Mouse (Mus musculus) monocyte, adult 5-6 weeks (primary cell): ENCODE measurements around the gene Lrrc4c. TPM values are rescaled to one million over a fixed set of nuclear protein-coding genes. Genes with fewer than 3 reads are reported as not detected.
A peak's percentile ranks its signal among the peaks of the same experiment; 100 is the strongest.

Experiments
- ATAC-seq: fragments of 153-309, 156-312 bp; replicated peaks from 2 replicates; pipeline ENCODE4 v1.8.0; 2017; ENCODE audit warnings: mild to moderate bottlenecking; ENCODE audit not compliant: low TSS enrichment, insufficient number of reproducible peaks, severe bottlenecking, poor library complexity, low FRiP score
- total RNA-seq: library from RNA; stranded (forward); fragments of 200-1000, 200-491, 200-594 nt; gene quantifications from 3 replicates; pipeline ENCODE4 v1.2.3, GENCODE M21; 2017

The Lrrc4c gene
- total RNA-seq, 1 experiment from 2014 or later, result not detected

DNA sequence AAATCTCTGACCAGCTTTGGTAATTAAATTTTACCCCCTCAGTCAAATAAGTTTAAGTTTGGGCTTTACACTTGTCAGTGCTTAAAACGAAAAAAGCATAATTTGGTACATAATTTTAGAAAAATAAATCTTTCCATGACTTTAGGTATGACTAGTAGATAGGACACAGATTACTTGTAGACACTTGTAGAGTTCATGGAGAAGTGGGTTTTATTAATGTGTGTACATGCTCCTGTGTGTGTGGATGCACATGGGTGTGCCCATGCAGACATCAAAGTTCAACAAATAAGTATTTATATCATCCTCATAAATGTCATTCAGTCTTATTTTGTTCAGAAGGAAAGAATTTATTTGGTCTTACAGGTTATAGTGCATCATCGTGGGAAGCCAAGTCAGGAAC is 1073.9 kb downstream of the Lrrc4c start:
- ATAC-seq, result no peak

DNA sequence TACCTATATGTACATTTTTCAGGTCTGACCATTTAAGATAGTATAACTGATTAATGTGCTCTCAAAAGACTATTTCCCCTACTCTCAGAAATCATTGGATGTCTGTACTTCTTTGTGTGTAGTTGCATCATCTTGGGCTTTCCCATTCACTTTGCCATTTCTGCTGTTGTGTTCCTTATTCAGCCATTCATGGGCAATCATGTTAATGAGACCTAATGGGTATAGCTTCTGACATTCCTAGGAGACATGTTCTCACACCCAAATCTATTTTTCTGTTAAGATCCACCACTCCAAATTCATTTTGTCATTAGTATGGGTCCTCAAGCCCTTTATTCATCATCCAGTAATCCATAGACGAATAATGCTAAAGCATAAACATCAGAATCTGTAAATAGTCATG is 1095.1 kb downstream of the Lrrc4c start:
- ATAC-seq, result no peak

DNA sequence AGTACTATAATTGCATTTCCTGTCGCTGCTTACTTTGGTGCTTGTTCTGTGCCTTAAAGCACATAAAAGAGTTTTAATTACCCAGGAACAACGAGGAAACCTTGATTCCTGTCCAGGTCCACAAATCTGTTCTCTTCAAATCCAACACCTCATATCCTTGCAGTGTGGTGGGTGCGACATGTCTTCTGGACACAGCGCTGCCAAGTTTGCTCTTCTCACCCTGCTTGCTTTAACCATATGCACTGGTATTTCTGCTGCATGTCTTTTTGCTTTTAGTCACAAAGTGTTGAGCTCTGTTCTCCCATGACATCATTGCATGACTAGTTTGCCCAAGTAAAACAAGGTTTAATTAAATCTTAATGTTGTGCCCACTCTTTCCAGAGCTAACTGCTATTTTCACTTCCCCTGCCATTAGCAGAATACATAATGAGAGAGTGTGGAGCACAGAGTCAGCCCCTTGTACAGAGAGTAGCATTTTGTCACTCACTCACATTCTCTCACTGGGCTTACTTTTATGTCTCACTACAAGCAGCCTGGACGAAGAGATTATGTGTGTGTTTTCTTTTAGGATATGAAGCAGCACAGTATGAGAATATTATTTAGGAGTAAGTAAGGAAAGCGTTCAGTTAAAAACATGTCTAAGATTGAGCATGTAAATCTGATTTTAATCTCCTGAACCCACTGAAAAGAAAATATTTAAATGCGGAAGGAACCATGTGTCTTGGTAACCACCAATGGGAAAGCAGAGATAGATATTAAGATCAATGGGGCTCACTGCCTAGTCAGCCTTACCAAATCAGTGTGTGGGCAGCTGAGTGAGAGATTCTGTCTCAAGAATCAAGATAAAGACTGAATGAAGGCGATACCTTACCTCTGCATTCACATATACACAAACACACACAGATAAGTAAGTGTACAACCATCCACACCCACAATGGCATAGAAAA is 1096.7 kb downstream of the Lrrc4c start:
- no peak for ATAC-seq

DNA sequence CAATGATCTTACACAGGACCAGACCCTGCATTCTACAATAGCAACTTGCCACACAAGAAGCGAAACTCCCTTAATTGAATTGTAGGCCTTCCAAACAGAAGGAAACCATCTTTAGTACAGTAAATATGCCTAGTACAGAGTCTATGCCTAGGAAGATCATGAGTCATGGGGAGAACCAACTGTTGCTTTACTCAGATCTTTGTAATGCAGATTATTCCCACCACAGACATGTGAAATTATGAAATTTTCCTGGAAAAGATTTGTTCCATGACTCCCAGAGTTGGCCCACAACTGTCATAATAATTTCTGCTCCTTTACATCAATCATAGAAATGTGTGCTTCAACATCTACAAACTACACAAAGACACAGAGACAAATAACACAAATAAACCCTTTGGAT is 1116.2 kb downstream of the Lrrc4c start:
- no peak for ATAC-seq

DNA sequence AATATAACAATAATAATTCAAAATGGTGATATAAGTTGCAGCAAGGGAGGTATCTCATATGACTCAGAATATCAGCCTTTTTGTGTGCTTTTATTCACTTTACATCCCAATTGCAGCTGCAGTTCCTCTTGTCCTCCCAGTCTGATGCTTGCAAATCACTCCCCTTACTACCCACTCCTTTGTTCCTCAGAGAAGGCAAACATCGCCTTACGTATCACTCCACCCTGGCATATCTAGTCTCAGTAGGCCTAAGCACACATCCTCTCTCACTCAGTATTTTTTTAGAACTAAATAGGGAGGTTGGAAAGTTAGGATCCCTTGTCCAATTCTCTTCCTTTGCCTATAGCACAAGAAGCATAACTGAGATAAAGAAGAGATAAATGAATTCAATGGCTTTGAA is 1117.6 kb downstream of the Lrrc4c start:
- no peak for ATAC-seq

DNA sequence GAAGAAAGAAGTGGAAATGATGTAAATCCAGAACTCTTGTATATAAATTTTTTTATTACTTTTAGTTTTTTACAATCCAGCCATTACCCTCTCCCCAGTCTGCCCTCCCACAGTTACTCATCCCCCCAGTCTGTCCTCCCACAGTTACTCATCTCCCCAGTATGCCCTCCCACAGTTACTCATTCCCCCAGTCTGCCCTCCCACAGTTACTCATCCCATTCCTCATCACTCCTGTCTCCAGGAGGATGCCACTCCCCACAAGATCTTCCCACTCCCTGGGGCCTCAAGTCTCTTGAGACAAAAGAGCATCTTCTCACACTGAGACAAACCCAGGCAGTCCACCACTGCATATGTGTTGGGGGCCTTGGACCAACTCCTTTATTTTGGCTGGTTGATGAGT is 1119.8 kb downstream of the Lrrc4c start:
- no peak for ATAC-seq

DNA sequence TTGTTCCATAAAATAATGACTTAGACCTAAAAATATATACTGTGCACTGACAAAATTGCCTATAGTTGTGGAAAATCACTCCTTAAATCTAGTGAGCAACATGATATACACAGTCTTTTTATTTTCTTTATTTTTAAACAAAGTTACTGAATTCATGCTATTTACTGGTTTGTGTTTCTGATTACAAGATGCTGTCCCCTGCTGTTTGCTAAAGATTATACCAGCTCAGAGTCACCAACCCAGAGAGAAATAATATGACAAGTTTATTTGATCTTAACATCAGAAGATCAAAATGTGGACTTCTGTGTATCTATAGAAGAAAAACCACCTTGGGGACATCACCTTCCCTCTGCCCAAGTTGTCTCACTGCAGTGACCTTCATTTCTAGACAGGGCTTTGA is 1145.6 kb downstream of the Lrrc4c start:
- ATAC-seq, result no peak

DNA sequence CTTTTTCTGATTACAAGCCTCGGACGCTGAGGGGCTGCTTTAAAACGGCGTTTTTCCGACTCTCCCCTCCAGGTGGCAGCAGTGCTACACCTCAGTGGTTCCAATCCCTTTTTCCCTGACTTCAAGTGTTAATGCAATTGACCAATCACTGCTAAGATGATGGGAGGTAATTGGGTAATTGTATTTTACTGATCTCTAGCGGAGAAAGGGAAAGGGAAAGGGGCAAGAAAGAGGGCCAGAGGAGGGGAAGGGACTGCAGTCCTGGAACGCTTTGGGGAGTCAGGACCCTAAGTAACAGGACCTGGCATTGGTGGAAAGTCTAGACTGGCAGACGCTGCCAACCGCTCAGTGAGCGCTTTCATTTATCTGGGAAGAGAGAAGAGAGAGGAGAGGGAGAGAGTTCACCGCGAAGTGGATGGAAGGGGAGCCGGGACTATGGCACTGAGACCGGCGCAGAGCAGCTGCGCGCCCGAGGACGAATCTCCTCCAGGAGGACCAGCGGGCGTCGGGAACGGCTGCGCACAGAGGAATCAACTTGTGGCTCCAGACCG is 1148.3 kb downstream of the Lrrc4c start:
- ATAC-seq, result no peak

DNA sequence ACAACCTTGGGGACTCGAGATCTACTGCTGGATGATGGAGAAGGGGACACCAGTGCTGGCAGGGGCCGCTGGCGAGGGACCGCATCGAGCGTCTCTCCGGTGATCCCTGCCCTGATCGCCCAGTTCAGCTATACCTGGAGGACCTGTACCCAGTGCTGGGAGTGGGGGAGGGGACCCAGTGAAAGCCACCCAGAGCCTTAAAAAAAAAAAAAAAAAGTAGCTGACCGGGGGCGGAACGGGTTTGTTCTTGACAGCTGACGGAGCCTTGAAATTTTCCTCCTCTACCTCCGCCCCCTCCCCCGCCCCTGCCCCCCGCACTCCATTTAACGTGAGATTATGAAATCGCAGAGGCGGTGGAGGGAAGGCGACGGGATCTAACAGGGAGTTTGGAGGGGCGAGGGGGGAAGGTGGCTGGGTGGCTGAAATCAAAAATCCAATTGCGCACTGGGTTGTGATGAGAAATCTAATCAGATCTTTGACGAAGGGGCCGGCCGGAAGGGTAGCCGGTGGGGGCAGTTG is 1149.1 kb downstream of the Lrrc4c start:
- no peak for ATAC-seq

DNA sequence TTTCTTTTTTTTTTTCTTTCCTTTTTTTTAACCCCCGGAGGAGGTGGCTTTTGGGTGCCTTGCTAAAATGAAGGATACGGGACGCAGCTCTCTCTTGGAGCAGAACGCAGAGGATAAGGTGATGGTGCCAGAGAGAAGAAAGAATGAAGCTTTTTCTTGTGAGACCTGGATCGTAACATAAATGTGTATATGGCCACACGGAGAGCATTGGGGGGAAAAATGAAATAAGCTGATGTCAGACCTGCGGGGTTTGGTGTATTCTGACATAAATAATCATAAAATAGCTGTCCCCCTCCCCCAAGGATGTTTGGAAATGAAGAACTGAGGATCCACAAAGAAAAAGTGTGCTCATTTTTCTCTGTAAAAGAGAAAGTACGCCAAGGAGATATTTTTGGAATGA is 1149.7 kb downstream of the Lrrc4c start:
- no peak for ATAC-seq

DNA sequence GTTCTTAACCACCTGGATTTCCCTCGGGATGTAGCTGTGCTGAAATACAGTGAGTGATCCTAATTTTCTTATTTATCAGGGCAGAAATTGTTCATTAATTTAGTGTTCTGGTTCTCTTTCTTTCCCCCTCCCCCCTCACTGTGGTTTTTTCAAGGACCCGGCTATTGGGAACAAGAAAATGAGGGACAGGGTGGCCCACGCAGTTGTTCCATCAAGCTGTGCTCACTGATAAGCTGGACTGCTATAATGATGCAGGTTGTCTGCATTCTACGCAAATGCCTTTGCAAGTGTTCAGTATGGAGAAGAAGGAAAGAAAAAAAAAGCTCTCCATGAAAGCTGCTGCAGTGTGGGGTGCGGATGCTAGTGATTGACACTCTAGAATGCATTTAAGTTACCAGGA is 1150.4 kb downstream of the Lrrc4c start:
- ATAC-seq, result no peak

DNA sequence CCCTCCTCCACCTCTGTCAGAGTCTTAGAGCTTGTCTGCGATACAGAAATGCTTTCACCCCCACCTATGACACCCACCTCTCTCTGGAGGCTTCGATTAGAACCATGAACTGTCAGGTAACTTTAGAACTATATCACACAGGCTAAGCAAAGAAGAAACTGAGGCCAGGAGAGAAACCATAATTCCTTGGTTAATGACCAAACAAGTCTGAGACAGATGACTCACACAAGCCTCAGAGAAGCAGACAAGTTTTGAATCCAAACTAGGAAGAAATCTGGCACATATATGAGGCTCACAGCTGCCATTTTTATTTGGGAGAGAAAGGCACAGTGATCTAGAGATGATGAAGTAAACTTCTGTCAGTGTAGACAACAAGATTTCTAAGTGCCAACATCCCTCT is 1151.4 kb downstream of the Lrrc4c start:
- no peak for ATAC-seq

DNA sequence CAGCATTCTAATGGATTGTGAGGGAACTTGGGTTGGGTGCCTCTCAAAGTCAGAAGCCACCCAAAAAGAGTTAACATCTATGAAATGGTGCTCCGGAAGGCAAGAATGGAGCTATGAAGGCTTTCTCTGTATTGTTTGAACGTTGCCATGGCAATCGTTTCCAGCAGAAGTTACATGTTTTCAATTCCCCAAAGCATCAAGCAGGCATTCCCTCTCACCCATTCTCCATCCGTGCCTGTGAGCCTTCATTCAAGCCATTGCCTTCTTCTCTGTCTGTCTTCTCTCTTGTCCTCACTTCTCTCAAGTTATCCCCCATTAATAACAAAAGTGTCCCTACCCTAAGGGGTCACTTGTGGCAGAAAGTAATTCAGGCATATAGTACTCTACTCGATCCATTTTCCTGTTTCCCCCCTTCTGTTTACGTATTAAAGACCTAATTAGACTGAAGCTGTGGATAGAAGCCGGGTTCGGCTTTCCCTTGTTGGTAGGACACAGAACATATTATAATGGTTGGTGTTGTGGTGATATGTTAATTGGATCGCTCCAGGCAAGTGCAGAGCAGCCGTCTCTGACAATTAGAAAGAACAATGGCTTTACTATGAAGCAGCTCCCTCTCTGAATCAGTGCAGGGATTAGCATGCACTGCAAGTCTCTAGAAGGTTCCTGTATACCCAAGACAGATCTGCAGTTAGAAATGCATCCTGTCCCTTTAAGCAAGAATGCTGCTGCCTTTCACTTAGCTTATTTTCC is 1160.4 kb downstream of the Lrrc4c start:
- no peak for ATAC-seq

DNA sequence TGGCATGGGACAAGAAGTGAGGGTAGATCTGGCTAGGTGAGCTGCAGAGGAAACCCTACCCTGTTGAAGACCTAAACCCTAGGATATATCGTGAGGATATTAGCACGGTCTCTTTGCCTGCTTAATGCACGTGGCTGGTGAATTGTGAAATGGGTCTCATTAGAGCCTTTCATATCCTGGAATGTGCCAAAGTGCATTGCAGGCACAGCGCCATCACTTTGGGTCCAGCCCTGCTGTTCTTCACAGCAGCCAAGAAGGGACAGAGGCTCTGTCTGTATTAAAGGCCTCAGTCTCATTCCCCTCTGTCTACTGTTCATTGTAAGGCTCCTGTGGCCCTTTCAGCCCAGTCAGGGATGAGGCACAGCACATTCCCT is 1160.9 kb downstream of the Lrrc4c start:
- no peak for ATAC-seq

DNA sequence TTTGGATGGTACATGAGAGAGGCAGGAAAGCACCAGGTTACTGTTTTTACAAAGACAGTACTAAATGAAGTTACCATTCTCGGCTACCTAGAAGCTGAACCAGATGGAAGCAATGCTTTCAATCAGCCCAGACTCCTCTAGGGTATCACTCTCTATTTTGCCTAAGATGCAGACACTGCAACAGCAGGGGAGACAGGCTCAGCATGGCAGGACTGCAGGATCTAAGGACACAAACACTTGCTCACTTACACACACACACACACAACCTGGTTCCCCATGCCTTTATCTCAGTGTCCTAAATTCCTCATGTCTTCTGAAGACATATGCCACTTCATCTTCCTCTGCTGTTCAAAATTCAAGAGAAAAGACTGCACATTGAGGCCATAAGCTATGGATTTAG is 1167.0 kb downstream of the Lrrc4c start:
- 0 out of 2 replicates have a peak, but pooled peaks have one; percentile 13 for ATAC-seq

DNA sequence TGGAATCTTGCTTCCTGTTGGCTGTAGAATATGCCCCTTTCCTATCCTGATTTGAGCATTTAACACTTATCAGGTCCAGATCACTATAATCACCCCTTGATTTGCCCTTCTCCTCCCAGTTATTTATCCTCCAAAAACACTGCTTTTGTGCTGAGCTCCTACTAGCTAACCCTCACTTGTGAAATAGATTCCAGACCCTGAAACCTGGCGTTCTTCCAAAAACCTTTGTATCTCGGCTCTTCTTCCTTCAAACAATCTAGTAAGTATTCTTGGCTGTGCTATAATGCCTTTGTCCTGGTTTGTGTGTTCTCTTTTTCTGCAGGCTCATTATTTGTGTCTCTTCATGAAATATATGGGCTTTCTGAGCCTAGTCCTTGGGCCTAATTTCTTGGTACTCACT is 1167.6 kb downstream of the Lrrc4c start:
- ATAC-seq, result no peak

DNA sequence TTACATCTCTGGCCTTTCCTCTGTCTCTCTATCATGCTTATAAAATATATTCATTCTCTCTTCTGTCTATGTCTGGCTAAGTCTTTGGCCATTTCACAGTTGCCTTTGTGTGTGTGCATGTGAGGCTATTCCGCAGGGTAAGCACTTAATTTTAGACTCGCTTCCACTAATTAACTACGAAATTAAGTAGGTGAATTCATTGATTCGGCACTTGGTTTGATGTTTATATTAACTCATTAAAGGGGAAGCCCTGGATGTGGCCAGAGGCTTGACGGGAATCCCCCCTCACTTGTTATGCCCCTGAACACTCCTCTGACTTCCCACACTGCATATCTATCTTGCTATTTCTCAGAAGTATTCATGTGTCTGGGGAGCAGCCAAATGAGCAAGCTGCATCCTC is 1169.6 kb downstream of the Lrrc4c start:
- no peak for ATAC-seq

DNA sequence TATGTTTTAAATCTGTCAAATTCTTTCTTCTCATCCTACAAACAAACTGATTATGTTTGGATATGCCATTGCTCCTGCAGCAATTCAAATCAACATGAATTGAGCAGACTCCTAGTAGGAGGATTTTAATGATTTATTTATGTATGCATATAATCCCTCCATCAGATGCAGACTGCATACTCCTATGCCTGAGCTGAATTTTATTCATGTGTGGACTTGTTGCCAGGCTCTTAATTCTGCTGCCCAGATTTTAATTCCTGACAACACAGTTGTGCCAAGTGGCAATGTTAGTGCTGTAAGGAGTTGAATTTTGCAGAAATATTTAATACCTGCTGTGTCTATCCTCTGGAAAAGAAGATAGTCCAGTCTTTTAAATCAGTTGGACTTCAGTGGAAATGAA is 1179.1 kb downstream of the Lrrc4c start:
- no peak for ATAC-seq

DNA sequence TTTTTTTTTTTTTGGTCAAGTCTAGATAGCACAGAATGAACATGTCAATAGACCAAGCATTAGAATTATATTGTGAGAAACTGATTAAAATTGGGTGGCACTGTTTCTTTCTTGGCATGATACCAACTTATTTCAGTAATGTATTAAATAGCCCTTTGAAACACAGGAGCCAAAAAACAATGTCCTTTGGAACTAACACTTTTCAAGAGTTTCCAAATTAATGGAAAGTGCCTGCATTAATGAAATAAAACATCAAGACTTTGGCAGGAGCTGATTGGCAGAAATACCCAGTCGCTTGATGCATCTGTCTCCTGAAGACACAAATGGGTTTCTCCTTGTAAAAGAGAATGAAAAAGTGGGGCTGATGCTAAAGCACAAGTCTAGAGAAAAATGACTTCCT is 1184.5 kb downstream of the Lrrc4c start:
- no peak for ATAC-seq

DNA sequence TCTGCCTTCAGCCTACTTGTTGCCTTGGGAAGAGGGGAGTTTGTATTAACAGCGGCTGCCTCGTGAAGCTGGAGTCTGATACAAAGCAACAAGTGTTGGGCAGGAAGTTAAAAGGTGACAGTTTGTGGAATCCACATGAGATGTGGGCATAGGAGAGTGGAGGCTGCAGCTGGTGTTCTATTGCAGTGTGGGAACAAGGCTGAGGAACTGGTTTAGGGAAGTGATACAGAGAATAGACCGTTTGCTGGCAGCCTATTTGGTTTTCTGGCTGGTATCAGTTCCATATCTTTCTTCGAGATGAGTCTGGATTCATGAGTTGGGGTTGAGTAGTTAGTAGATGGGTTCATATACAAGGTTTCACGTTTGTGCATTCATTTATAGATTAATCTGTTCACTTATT is 1186.9 kb downstream of the Lrrc4c start:
- no peak for ATAC-seq
